Mouse (Mus musculus) splenic B cell, adult 2 months (primary cell): ENCODE results near the gene Spryd4.
"Not testable (repeated sequence)": the region's sequence is repeated elsewhere in the genome, so short reads cannot be mapped to it uniquely, and the experiment has no call there.

ENCODE experiments used
- DNase-seq: peaks from one replicate; pipeline ENCODE4 v3.0.0-alpha.2; 2011; ENCODE audit warnings: low read depth, low spot score
- H3K27me3 ChIP-seq: 2 replicates; pipeline ENCODE4 v1.6.1; 2012; ENCODE audit warnings: mild to moderate bottlenecking, low read length, moderate library complexity, mixed read lengths; ENCODE audit not compliant: control insufficient read depth, poor library complexity, insufficient read depth, severe bottlenecking
- H3K36me3 ChIP-seq: 2 replicates; pipeline ENCODE4 v1.6.1; 2012; ENCODE audit warnings: mild to moderate bottlenecking, low read length, moderate library complexity, mixed read lengths; ENCODE audit not compliant: control insufficient read depth, poor library complexity, insufficient read depth, severe bottlenecking

Spryd4 gene

DNA sequence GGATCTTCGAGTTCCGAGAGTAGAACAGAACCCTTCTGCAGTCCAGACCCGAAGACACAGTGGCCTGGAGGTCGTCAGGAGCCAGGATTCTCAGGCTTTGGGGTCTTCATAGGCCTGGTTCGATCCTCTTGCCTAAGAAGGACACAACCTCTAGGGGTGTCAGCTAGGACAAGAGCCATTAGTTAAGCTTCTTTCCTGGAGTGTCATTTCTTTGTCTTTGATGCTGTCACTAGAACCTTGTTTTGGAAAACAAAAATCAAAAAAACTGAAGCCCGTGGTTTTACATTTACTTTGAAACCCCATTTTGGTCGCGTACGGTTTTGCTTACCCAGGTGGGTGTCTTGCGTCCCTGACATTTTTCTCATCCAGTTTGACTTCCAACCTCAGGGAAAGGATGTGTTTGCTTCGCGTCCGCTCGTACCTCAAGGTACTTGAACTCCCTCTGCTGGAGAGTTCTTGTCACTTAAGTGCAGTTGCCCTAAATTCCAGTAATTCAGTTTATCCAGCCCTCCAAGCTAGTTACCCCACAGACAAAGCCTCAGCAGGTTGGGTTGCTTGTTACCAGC lies 20.9 kb upstream of the Spryd4 start:
- H3K36me3 ChIP-seq, result no peaks in the 10 kb centered on the region
- H3K27me3 ChIP-seq, result no peaks in the 10 kb centered on the region
- DNase-seq, result peak; percentile 82

DNA sequence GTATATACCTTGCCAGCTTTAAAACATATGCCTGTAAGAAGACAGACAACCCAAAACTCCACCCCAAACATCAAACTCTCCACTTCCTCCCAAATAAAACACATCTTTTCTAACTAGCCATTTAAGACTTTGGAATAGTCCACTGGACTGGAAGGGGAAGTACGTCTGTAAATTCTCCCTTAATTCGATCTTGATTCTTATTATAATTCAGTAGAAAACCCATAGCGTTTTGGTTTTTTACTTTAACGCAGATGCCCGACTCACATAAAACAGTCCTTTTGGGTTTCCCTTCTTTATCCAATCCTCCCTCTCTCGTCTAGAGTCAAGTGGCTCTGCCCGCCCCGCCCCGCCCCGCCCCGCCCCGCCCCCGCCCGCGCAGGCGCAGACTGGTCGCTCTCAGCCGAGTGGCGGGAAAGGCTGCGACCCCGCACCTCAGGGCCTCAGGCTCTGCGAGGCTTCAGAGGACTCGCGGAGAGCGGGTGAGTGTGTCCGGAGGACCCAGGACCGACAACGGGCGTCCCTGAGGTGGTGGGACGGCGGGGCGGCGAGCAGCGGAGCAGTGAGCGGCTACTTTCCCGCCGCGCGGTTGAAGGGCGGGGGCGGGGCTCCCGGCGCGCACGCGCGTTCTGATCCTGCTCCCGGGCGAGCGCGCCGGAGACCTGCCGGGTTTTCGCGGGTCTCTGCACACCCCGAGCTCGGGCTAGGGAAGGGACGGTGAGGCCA lies 20.3 kb upstream of the Spryd4 start, which contains the start of gene Timeless:
Gene Timeless (plus strand): TSS at position 369 of the 723 bp plus-strand sequence.
- peak; percentile 88 for DNase-seq
- Histone ChIP-seq H3K27me3 (no peaks in the 10 kb centered on the region), H3K36me3 (no peaks in the 10 kb centered on the region)

DNA sequence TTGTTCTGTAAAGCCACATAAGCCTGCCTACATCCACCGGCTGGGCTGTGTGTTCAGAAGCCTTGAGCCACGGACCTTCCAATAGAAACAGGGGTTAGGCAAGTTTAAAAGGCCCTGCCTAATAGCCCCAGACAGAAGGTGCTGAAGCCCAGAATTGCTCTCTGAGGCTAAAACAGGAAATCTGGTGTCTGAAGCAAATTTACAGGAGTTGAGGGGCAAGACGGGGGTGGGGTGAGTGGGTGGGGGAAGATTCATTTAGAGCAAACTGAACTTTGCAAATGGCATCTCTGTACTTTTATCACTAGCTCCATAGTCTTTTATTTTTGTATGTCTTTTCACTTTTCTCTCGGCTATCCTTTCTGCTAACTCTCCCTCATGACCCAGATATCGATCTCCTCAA lies 19.5 kb upstream of the Spryd4 start:
- DNase-seq, result peak; percentile 28
- no peaks in the 10 kb centered on the region for H3K36me3 ChIP-seq
- no peaks in the 10 kb centered on the region for H3K27me3 ChIP-seq

DNA sequence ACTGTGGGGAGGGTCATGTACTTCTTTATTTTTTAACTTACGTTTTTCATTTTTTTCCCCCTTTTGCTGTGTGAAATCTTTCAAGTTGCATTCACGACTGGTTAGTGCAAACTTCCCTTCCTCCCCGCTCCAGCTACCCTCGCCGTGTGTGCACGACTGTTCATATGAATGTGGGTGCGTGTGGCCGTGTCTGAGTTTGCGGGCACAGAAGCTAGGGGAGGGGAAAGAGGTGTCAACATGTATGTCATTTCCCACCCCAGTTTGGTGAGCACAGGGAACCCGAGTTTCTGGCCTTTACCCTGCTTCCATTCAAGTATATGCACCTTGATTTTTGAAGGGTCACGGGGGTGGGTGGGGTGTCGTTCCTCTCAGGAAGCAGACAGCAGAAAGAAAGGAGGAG lies 19.0 kb upstream of the Spryd4 start:
- peak; percentile 11 for DNase-seq

DNA sequence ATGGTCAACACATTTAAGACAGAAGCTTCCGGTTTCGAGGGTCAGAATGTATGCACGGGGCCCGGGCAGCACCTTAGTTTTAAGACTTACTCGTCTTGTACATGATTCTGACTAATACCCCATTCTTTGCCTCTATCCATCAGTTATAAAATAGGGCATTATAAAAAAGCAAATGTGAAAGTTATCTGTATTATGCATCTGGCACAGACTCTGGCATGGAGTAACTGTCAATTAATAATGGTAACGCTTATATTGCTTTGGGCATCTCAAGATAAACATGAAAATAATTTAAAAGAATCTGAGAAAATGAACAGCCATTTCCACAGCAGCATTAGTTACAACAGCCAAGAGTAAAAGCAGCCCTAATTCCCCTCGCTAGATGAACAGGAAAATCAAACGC lies 16.4 kb upstream of the Spryd4 start:
- Histone ChIP-seq H3K36me3 (no peaks in the 10 kb centered on the region), H3K27me3 (no peaks in the 10 kb centered on the region)
- DNase-seq, result no peak

More for the DNA sequence above, 19.0 kb upstream of the Spryd4 start:
- H3K36me3 ChIP-seq, result no peaks in the 10 kb centered on the region
- no peaks in the 10 kb centered on the region for H3K27me3 ChIP-seq

DNA sequence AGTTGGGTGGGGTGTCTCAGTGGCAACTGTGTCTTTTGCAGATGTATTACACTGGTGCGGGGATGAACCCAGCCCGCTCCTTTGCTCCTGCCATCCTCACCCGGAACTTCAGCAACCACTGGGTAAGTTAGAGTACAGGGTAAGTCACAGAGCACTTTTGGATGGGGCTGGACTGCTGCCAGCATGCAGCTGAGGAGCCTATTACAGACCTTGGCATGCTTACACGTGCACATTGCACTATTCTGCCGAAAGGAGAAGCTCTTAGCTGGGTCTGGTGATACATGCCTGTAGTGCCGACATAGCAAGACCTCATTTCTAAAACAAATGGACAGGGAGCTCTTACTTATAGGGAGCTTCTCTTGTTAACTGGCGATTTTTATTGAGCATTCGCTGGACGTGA lies 16.0 kb upstream of the Spryd4 start:
- no peaks in the 10 kb centered on the region for H3K36me3 ChIP-seq
- DNase-seq, result no peak

DNA sequence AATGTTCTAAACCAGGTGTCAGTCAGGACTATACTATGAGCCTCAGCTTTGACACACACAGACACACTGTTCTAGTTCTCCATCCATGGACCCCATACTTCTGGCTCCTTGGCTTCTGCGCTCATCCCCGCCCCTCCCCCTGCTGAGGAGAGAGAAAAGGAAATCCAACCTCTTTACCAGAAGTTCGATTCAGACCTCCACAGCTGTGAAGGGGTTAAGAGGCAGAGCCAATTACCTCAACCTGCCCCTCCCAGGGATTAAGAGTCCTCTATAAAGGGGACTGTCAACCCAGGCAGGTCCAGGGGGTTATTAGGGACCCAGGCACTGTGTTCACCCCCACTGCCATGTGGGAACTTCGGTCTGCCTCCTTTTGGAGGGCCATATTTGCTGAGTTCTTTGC lies 13.9 kb upstream of the Spryd4 start, which contains the start of gene Mip:
Gene Mip (plus strand): TSS at position 301 of the 400 bp plus-strand sequence.
- H3K27me3 ChIP-seq, result no peaks in the 10 kb centered on the region
- no peaks in the 10 kb centered on the region for H3K36me3 ChIP-seq
- DNase-seq, result no peak

More for the DNA sequence above, 16.0 kb upstream of the Spryd4 start:
- no peaks in the 10 kb centered on the region for H3K27me3 ChIP-seq

DNA sequence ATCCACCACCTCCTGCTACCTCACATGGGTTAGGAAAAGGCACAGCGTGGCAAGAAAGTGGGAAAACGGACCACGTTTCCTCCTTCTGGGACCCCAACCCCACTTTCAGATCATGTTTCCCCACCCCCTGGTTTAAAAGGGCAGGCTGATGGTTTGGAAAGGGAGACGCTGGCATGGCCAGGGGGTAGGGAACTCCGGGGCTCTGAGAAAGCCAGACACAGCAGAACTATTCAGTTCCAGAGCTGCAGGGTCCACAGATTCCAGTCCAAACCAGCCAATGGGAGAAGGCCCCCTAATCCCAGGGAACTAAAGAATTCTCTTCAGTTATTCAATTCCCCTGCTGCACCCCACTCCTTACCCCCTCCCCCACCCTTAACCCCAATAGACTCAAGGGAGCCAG lies 13.5 kb upstream of the Spryd4 start:
- no peak for DNase-seq
- H3K36me3 ChIP-seq, result no peaks in the 10 kb centered on the region
- H3K27me3 ChIP-seq, result no peaks in the 10 kb centered on the region

DNA sequence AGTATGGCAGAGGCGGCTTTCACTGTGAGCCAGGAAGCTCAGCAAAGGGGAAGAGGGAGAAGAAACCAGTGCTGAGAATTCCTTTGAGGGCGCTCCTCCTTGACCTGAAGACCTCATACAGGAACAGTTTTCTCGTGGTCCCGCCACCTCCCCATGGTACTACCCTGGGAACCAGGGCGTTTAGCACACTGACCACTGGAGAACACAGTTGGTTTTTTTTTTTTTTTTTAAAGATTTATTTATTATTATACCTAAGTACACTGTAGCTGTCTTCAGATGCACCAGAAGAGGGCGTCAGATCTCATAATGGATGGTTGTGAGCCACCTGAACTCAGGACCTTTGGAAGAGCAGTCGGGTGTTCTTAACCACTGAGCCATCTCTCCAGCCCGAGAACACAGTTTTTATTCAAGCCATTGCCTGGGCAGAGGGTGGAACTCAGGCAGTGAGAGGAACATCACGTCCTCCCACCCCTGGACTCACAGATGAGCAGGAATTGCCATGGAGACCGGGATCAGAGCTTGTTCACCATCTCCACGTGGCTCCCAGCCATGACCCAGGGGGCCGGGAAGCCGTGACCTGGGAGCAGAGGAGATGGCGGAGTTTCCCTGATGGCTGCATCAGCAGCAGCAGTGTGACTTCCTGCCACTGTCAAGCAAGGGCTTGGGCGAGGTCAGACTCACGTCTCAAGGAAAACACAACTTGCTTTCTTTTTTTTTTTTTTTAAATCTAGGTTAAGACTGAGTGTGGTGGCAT lies 10.1 kb upstream of the Spryd4 start:
- Histone ChIP-seq H3K27me3 (no peaks in the 10 kb centered on the region), H3K36me3 (no peaks in the 10 kb centered on the region)
- peak; percentile 13 for DNase-seq

DNA sequence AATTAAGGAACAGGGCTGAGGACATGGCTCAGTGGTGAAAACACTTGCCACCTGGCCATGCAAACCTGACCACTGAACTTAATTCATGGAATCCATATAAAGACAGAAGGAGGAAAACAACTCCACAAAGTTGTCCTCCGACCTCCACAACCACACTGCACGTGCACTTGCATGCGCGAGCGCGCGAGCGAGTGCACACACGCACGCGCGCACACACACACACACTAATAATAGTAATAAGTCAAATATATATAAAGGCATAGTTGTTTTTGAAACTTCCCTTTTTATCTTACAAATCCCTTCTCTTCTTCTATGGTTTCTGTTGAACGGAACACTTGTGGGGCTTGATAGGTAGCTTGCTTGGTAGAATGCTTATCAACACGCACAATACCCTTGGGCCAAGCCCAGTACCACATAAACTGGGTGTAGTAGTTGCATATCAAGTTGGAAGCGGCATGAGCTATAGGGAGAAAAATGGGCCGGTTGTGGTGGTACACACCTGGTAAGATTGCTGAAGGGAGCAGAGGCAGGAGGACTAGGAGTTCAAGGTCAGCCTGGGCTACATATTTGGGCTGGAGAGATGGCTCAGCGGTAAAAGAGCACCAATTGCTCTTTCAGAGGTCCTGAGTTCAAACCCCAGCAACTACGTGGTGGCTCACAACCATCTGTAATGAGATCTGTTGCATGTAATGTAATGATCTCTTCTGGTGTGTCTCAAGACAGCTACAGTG lies 6.9 kb upstream of the Spryd4 start:
- Histone ChIP-seq H3K27me3 (no peaks in the 10 kb centered on the region), H3K36me3 (no peaks in the 10 kb centered on the region)
- DNase-seq, result no peak

DNA sequence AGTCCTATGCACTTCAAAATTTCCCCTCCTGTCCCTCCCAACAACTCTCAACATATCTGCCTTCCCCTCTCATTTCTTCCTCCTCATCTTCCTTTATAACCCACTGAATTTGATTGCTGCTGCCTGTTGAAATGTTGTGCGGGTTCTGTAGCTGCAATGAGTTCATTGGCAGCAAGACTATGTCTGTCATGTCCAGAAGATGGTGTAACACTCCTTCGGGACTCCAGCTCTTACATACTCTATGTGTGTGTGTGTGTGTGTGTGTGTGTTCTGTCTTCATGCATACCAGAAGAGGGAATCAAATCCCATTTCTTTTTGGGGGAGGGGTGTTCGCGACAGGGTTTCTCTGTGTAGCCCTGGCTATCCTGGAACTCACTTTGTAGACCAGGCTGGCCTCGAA lies 3.4 kb upstream of the Spryd4 start:
- no peaks in the 10 kb centered on the region for H3K27me3 ChIP-seq
- peaks cover 1% of the 10 kb centered on the region; the same call in 1 of the 2 replicates for H3K36me3 ChIP-seq
- no peak for DNase-seq

DNA sequence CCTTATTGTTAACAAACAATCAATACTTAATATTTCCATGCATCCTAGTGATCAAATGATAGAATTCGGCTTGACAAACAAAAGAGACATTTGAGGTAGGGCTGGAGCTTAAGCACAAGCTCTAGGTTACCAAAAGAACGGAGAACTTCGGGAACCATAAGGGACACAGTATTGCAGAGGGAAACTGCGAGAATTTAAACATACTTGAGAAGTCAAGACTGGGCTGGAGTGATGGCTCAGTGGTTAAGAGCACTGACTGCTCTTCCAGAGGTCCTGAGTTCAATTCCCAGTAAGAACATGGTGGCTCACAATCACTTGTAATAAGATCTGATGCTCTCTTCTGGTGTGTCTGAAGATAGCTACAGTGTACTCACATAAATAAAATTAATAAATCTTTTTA lies 2.5 kb upstream of the Spryd4 start:
- DNase-seq, H3K27me3 ChIP-seq, H3K36me3 ChIP-seq: not testable (repeated sequence)

DNA sequence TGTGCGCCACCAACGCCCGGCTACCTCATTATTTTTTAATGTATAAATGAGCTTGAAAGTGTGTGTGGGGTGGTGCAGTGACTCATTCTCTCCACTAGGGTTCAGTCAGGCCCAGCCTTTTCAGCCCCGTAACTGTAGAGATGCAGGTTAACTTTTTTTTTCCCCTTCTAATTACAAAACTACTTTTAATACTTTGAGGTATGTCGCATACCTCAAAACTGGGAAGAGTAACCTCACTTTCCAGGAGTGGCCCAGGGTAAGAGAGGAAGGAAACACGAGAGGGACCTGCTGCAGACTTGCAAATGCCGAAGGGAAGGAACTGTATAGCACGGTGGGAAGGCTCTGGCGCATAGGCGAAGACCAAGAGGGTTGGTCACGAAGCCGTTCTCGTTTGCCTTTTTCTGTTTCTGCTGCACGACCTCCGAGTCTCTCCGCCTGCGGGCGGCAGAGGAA lies 1.3 kb upstream of the Spryd4 start:
- peak; percentile 86 for DNase-seq
- no peaks in the 10 kb centered on the region for H3K27me3 ChIP-seq
- peaks cover 1% of the 10 kb centered on the region; the same call in 1 of the 2 replicates for H3K36me3 ChIP-seq

DNA sequence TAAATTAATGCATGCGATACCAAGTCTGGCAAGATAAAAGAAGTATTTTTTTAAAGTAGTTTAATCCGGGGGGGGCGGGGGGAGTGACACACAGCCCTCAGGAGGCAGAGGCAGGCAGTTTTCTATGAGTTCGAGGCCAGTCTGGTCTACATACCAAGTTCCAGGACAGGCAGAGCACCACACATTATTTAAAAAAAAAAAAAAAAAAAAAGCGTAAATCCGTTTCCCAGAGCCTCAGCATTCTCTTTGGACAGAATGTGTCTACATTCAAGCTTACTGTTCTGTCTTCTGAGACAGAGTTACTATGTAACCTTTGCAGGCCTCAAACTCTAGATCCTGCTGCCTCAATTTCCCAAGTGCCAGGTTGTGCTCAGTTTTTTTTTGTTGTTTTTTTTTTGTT lies 541 bp upstream of the Spryd4 start:
- Histone ChIP-seq H3K36me3 (peaks cover 1% of the 10 kb centered on the region; the same call in 1 of the 2 replicates), H3K27me3 (no peaks in the 10 kb centered on the region)
- DNase-seq, result no peak
